Mouse (Mus musculus) limb, embryonic 10.5 days (tissue): Measurements from ENCODE around the gene Mcts2. TPM values are rescaled to one million over a fixed set of nuclear protein-coding genes. Genes with fewer than 3 reads are reported as not detected.
"Not testable (repeated sequence)": the region's sequence is repeated elsewhere in the genome, so short reads cannot be mapped to it uniquely, and the experiment has no call there.

Source experiments
- DNase-seq: peaks from one replicate; pipeline ENCODE4 v3.0.0-alpha.2; 2017; ENCODE audit warnings: low spot score
- H3K27ac ChIP-seq: fragments of 300-500 bp; sonication (generic); 2 replicates; pipeline ENCODE4 v1.5.1; 2016; ENCODE audit warnings: mild to moderate bottlenecking
- H3K27me3 ChIP-seq: fragments of 300-500 bp; sonication (generic); 2 replicates; pipeline ENCODE4 v1.6.1; 2016; ENCODE audit warnings: low read depth, mild to moderate bottlenecking; ENCODE audit not compliant: poor library complexity, severe bottlenecking
- H3K36me3 ChIP-seq: fragments of 300-500 bp; sonication (generic); 2 replicates; pipeline ENCODE4 v1.6.1; 2016; ENCODE audit warnings: mild to moderate bottlenecking, moderate library complexity
- H3K4me1 ChIP-seq: fragments of 300-500 bp; sonication (generic); 2 replicates; pipeline ENCODE4 v1.6.1; 2016
- H3K4me3 ChIP-seq: fragments of 300-500 bp; sonication (generic); 2 replicates; pipeline ENCODE4 v1.5.1; 2016; ENCODE audit warnings: mild to moderate bottlenecking, moderate library complexity
- H3K9me3 ChIP-seq: fragments of 300-500 bp; sonication (generic); replicated peaks from 2 replicates; pipeline ENCODE4 v1.6.1; 2016; ENCODE audit warnings: mild to moderate bottlenecking
- WGBS: fragments of 180-500 bp; shearing (Covaris S2); methylation state at CpG from one replicate; pipeline ENCODE4 v1.1.7; 2016; 5-methylcytosine and 5-hydroxymethylcytosine counted together
- polyA plus RNA-seq: library from polyadenylated mRNA; unstranded; fragments of >200 nt; fragmentation: Nextera tagmentation; extraction: Ambion mirVana; gene quantifications from 2 replicates; pipeline ENCODE4 v1.2.1, GENCODE M21; 2016

The Mcts2 gene
- 38.0 and 43.9 TPM in 2 replicates for polyA plus RNA-seq

DNA sequence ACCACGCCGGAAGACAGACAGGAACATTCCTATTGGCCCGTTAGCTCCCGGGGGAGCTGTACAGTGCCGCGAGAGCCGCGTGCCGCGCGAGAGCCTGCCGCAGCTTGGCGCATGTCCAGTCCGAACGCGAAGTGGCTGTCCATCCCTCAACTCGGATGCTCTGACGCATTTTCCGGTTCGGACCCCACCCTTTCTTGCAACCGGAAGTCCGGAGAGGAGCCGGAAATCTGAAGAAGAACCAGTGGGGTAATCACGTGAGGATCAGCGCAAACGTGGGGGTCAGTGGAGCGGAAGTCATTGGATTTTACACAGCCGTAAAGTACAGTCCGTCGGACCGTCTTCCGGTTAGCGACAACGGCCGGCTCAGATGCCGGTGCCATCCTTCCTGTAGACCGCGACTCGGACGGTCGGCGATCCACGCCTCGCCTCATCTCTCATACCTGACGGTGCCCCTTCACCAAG lies at the start of gene Mcts2:
TSS of gene Mcts2 (plus strand) at position 230 of the 462 bp plus-strand sequence.
- peak within 1 kb of the TSS; percentile 53 for H3K4me3 ChIP-seq
- peaks cover 100% of the 10 kb centered on the region for H3K36me3 ChIP-seq
- H3K27ac ChIP-seq: peak within 1 kb of the TSS; percentile 50; the same call in 1 of the 2 replicates
- peaks cover 7% of the 10 kb centered on the region for H3K4me1 ChIP-seq
- WGBS: 44% methylated on average over 45 of the region's 45 CpGs
- no peaks in the 10 kb centered on the region for H3K27me3 ChIP-seq
- DNase-seq: peak; percentile 87
- H3K9me3 ChIP-seq: no peaks in the 10 kb centered on the region

DNA sequence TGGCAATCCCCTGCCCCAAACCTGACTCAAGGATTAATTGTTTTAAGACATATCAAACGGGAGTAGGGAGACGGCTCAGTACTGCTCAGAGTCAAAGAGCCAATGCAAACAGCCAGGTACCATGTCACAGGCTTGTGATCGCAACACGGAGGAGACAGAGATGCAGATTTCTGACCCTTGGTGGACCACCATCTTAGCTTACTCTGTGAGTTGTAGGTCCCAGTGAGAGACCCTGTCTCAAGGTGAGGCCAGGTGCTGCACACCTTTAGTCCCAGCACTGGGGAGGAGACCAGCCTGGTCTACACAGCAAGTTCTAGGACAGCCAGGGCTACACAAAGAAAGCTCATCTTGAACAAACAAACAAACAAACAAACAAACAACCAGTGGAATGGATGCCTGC lies 49.5 kb upstream of the Mcts2 start:
- Histone ChIP-seq H3K4me3 (no peak overlapping the region), H3K27ac (no peak overlapping the region), H3K4me1 (peaks cover 16% of the 10 kb centered on the region), H3K9me3 (no peaks in the 10 kb centered on the region), H3K36me3 (no peaks in the 10 kb centered on the region), H3K27me3 (peaks cover 32% of the 10 kb centered on the region)
- 94% methylated on average over 4 of the region's 4 CpGs for whole genome bisulfite sequencing
- no peak for DNase-seq

DNA sequence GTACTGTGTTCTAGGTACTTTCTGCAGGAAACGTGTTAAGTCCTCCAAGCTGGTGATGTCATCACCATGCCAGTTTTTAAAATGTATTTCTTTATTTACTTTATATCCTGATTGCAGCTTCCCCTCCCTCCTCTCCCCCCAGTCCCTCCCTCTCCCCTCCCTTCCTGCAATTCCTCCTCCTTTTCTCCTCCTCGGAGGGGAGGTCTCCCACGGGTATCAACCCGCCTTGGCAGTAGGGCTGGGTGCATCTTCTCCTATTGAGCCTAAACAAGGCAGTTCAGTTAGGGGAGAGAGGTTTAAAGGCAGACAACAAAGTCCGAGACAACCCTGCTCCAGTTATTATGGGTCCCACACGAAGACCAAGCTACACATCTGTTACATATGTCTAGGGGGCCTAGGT lies 48.0 kb upstream of the Mcts2 start:
- Histone ChIP-seq H3K9me3 (no peaks in the 10 kb centered on the region), H3K4me1 (peaks cover 3% of the 10 kb centered on the region), H3K4me3 (no peak overlapping the region), H3K36me3 (no peaks in the 10 kb centered on the region), H3K27ac (no peak overlapping the region), H3K27me3 (peaks cover 18% of the 10 kb centered on the region)
- no peak for DNase-seq
- WGBS: 72% methylated on average over 6 of the region's 6 CpGs

DNA sequence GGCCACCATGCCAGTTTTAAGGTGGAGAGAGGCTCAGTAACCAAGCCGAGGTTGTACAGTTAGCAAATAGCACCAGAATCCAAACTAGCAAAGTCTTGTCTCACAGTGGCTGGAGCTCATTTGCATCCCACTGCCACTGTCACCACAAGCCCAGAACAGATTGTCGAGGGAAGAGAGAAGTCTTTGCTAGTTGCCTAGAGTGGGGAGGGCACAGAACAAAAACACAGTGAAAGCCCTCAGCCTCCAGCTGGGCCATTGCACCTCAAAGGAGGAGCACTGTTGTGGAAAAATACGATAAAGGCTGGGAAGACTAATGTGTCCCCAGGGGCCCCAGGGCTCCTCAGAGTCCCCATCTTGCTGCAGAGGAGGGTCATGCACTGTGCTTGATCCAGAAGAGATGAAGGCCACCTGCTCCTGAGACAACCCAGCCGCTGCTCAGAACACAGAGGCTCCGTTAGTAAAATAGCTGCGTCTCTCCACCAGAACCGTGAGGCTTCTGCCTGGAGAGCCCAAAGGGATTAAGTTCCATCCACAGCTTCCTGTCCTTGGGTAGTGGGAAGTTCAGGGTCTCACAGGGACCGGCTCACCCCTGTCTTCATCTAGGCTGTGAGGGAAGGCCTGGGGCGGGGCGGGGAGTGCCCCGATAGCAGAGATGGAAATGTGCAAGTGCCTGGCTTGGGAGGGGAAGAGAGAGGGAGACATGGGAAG lies 47.3 kb upstream of the Mcts2 start:
- no peak for DNase-seq
- Histone ChIP-seq H3K4me1 (peaks cover 3% of the 10 kb centered on the region), H3K27ac (no peak overlapping the region), H3K27me3 (peaks cover 12% of the 10 kb centered on the region), H3K36me3 (no peaks in the 10 kb centered on the region), H3K4me3 (no peak overlapping the region), H3K9me3 (no peaks in the 10 kb centered on the region)
- WGBS: 36% methylated on average over 11 of the region's 11 CpGs

DNA sequence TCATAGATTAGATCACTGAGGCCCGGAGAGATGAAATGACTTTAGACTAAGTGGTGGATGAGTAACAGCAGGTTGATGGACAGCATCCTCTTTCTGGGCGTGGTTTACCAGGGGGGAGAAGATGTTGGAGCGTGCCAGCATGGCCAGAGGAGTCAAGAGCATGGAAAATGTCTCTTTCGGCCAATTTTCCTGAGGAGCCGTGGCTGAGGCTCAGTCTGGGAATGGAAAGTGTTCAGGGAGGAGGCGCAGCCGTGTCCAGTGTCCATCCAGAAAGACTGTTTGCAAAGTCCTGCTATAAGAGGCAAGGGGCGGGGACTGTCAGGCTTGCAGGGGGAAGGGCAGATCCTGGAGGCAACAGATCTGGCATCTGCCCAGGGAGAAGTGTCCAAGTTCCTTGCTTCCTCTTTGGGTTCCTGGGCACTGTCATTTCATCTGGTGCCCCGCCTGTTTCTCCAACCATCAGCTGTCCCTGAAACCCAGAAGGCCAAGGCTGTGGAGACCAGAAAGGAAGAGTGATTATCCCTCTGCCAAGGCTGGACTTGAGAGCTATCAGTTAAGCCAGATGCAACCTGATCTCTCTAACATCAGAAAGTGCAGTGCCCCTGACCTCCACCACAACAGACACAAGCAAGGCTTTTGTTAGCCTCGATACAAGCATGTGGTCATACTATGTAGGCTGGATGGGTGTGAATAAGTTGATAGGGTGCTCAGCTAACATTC lies 33.8 kb upstream of the Mcts2 start:
- Histone ChIP-seq H3K4me1 (peaks cover 9% of the 10 kb centered on the region; the same call in 1 of the 2 replicates), H3K9me3 (no peaks in the 10 kb centered on the region; the same call in 1 of the 2 replicates), H3K27me3 (no peaks in the 10 kb centered on the region), H3K4me3 (no peak overlapping the region), H3K27ac (no peak overlapping the region), H3K36me3 (no peaks in the 10 kb centered on the region)
- DNase-seq: no peak
- WGBS: 78% methylated on average over 10 of the region's 10 CpGs

DNA sequence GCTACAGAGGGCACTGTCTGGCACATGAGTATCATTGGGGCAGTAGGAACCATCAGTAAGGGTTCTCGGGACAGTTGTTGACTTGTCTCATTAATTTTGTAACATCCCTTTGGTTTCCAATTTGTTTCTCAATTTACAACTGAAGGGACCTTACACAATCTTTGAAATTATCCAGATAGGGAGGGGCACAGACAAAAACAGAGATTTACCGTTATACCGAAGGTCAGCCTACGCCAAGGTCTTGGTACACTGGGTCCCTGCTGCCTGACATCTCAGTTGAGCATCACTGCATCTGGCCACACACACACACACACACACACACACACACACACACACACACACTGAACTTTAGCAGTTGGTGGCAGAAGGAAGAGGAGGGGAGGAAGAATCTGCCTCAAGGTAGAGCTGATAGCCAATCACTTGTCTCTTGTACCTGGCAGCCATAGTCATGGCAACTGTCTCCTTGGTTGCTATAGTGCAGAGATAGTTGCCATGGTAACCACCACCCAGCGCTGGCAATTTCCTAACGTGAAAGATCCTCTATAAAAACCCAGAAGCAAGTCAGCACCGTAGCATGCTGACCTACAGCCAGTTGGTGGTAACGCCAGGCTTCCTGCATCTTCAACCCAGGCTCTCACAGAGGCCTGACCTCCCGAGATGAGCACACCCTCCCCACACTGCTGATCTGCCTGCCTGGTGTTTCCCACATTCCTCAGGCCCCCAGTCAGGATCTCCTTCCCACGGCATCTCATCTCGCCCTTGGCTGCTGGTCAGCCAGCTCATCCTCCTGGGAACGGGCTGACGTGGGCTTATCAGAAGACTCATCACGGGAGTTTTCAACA lies 32.7 kb upstream of the Mcts2 start:
- H3K27ac ChIP-seq: no peak overlapping the region
- H3K9me3 ChIP-seq: no peaks in the 10 kb centered on the region; the same call in 1 of the 2 replicates
- no peak overlapping the region for H3K4me3 ChIP-seq
- peaks cover 9% of the 10 kb centered on the region; the same call in 1 of the 2 replicates for H3K4me1 ChIP-seq
- no peak for DNase-seq
- 49% methylated on average over 14 of the region's 14 CpGs for WGBS
- no peaks in the 10 kb centered on the region for H3K27me3 ChIP-seq
- H3K36me3 ChIP-seq: no peaks in the 10 kb centered on the region

DNA sequence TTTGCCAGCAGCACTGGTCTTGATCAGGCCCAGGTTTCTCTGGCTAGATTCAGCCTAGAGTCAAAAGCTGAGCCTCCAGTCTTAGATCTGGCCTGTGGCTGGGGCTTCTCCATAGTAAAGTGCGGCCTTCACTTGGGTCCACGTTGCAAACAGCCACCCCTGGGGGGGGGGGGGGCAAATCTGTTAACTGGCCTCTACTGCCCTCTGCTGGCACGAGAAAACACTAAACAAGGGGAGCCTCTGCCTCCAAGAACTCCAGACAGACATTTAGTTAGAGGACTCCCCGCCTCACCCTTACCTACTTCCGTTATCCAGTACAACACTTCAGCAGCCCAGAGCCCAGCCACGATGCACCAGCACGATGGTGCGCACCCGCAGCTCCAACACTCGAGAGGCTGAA lies 29.4 kb upstream of the Mcts2 start:
- no peak for DNase-seq
- Histone ChIP-seq H3K4me1 (peaks cover 9% of the 10 kb centered on the region; the same call in 1 of the 2 replicates), H3K4me3 (no peak overlapping the region), H3K27me3 (no peaks in the 10 kb centered on the region), H3K36me3 (no peaks in the 10 kb centered on the region), H3K27ac (no peak overlapping the region), H3K9me3 (no peaks in the 10 kb centered on the region; the same call in 1 of the 2 replicates)
- WGBS: 64% methylated on average over 10 of the region's 10 CpGs

DNA sequence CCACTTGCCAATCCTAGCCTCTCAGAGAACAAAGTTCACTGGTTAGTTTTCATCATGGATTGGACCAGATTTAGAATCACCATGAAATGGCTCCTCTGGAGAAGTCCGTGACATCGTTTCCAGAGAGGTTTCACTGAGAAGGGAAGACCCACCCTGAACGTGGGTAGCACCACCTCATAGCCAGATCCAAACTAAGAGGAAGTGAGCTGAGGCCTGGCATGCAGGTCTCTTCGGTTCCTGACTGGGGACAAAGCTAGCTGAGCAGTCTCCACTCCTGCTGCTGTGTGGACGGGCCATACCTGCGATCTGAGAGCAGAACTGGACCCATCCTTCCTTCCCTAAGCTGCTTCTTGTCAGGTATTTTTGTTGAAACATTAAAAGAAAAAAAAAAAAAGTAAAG lies 25.7 kb upstream of the Mcts2 start:
- 80% methylated on average over 6 of the region's 6 CpGs for WGBS
- no peak overlapping the region for H3K4me3 ChIP-seq

DNA sequence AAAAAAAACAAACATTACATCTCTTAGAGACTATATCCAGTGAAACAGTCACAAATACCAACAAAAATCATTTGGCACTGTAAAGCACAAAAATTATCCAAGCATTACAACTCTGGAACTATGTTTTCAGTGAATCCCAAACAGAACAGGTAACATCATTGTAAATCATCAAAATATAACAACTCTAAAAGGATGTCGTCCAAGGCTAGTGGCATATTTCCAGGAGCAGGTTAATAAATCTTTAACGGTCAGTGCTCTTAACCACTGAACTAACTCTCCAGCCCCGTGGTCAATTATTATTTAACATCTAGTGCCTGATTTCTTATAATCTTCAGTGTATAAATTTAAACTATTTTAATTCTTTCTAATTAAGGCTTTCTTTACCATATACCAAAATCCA lies 20.6 kb upstream of the Mcts2 start:
- not testable (repeated sequence) for DNase-seq, H3K36me3 ChIP-seq, H3K4me3 ChIP-seq, H3K9me3 ChIP-seq, H3K27me3 ChIP-seq, H3K27ac ChIP-seq
- WGBS: 82% methylated on average over 3 of the region's 3 CpGs
- peaks cover 14% of the 10 kb centered on the region for H3K4me1 ChIP-seq

More for the DNA sequence above, 25.7 kb upstream of the Mcts2 start:
- Histone ChIP-seq H3K27me3 (no peaks in the 10 kb centered on the region), H3K36me3 (no peaks in the 10 kb centered on the region), H3K27ac (no peak overlapping the region), H3K4me1 (no peaks in the 10 kb centered on the region), H3K9me3 (no peaks in the 10 kb centered on the region; the same call in 1 of the 2 replicates)
- DNase-seq: no peak

DNA sequence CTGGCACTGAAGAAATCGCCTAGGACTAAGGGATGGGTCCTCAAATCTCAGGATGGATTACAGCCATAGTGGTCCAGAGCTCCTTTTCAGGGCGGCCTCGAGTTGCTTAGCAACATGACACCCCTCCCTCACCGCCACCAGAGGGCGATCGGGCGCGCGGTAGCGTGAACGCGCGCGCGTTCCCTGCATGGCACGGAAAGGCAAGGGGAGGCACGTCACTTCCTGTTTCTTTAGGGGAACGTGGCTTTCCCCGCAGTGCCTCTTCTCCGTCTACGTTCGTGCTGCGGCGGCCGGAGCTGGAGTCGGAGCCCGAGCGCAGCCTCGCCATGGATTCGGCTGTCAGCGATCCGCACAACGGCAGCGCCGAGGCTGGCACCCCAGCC lies 17.6 kb upstream of the Mcts2 start, which contains the start of gene H13:
TSS of gene H13 (plus strand) at position 206 of the 383 bp plus-strand sequence.
- H3K9me3 ChIP-seq: no peaks in the 10 kb centered on the region
- peak; percentile 98 for DNase-seq
- peaks cover 31% of the 10 kb centered on the region for H3K4me1 ChIP-seq
- peaks cover 33% of the 10 kb centered on the region for H3K36me3 ChIP-seq
- under 1% methylated on average over 35 of the region's 35 CpGs for WGBS
- peak within 1 kb of the TSS; percentile 98 for H3K4me3 ChIP-seq
- peak within 1 kb of the TSS; percentile 98 for H3K27ac ChIP-seq
- no peaks in the 10 kb centered on the region for H3K27me3 ChIP-seq

DNA sequence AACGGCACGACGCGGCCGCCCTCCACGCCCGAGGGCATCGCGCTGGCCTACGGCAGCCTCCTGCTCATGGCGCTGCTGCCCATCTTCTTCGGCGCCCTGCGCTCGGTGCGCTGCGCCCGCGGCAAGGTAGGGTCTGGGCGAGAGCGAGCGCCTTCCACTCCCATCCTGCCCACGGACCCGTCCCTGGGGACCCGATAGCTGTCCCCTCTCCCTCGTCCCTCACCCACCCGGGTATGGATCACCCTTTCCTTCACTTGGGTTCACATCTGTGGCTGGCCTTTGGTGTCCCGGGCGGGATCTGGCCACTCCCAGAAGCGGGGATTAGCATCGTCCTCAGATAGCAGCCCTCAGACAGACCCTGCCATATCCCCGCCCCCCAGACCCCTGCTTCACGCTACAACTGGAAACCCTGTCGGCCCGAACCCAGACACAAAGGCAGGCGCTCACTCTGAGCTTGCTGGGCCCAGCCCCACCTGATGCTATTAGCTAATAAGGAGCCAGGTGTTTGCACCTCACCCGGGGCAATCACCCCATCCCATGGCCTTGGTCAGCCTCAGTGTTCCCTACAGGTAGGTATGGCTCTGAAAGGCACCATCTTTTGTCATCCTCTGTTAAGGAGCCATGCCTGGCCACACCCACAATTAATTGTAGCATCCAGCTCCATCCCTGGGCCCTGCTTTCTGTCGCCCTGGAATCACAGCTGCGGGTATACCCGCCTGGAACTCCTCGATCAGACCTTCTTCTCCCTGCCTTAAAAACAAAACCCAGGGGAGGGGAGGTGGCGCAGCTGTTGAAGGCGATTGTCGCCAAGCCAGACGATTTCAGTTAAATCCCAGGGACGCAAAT lies 17.0 kb upstream of the Mcts2 start:
- H3K27ac ChIP-seq: peak overlapping the region; percentile 98
- DNase-seq: peak; percentile 82
- WGBS: 1% methylated on average over 46 of the region's 46 CpGs

More for the DNA sequence above, 17.0 kb upstream of the Mcts2 start:
- peak overlapping the region; percentile 98 for H3K4me3 ChIP-seq
- peaks cover 39% of the 10 kb centered on the region for H3K36me3 ChIP-seq
- H3K4me1 ChIP-seq: peaks cover 31% of the 10 kb centered on the region
- H3K27me3 ChIP-seq: no peaks in the 10 kb centered on the region
- H3K9me3 ChIP-seq: no peaks in the 10 kb centered on the region
